Mouse (Mus musculus) right cerebral cortex, postnatal 4 days (tissue): ENCODE data around the gene Atp8a1.

Experiments
- DNase-seq: peaks from one replicate; pipeline ENCODE4 v3.0.0-alpha.2; 2022

Gene Atp8a1

DNA sequence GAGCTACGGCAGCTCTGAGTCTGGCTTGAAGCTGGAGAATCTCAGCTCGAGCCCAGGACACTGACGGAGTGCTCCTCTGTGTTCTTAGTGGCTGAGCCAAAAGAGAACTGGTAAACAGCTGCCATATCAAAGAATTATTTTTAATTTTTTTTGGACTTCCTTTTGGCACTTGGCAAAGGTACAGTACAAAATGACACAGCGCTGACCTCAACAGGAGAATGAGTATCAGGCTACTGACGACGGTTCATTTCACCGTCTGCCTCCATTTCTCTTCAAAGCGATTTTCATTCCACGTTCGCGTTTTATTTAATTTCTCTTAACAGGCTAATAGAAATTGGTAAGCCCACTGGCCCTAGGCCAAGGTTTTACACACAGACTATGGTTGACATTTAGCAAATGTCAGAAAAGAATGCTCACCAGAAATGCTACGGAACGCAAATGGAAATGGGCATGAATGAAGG is 177.8 kb downstream of the Atp8a1 start:
- no peak for DNase-seq

DNA sequence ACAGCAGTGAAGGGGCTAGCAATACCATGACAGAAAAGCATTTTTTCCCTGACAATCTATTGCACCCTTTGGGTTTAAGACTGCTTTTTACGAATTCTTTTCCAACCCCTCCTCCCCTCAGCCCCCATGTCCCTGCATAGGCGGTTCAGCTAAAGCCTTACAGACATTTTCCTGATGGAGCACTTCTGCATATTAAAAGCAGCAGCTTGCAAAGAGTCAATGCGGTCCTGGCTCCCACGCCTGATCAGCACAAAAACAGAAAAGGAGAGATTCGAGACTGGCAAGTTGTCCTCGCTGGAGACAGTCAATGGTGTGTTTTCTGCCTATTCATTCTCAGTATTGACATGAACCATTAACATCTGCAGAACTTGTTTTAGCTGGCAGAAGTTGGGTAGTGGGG is 184.5 kb downstream of the Atp8a1 start:
- DNase-seq = no peak

DNA sequence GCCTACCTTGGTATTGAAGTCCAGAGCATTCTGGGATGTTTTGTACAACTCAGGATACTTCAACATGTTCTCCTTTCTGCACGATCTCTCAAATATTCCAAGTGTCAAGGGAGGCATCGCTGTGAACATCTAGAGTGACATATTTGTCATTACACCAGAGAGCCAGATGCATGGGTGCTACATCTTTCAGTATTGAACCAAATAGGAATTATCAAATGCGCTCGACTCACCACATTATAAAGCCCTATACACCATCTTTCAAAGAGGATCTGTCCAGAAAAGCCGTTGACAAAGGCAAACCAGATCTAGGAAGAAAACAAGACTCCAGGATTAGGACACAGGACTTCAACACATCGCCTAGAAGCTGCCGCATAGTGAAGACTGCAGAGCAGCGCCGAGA is 187.4 kb downstream of the Atp8a1 start:
- no peak for DNase-seq

DNA sequence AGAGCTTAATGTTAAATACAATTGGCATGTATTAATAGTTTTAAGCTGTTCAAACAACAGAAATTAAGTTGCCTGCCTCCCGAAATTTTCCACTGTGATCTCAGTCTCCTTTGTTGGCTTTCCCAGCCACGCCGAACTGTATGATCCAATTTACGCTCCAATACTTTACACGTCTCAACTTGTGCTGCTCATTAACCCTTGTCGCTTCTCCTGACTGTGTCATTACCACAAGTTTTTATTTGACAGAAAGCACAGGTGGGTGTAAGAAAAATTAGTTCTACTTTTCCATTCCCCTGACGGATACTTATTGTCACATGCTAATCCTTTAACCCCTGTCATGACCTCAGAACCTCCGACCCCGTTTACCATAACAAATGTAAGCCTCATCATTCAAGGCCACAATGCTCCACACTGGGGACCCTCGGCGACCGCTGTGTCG is 190.4 kb downstream of the Atp8a1 start:
- DNase-seq = no peak

DNA sequence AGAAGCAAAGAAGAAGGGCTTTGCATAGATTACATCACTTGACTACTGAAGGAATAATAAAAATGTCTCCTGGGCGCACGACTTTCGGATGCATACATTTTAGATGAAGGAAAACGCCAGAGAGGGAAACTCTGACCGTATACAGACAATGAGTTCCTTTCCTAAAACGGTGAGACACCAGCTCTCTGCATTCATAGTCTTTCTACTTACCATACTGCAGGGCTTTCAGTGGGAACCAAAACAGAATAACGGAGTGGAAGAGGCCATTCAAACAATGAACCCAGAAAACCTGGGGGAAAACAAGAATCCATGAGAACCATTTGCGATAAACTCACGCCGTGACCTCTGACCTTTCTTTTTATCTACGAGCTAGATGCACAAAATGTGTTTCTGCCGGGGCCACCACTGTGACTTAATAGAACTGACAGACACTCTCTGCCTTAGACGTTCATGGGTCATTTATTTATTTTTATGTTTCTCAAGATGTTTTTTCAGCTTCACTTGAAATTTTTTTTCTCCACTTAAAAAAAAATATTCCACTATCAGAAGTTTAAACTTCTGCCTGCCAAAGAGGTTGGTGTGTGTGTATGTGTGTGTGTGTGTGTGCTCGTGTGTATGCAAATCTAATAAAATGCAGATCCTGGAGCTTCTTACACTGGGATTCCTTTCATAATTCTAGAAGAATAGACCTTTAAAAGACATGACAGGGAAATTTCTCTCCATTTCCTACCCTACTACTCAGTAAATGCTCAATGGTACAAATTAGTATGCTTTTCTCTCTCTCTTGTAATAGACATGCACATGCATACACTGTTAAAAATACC is 191.3 kb downstream of the Atp8a1 start:
- no peak for DNase-seq

DNA sequence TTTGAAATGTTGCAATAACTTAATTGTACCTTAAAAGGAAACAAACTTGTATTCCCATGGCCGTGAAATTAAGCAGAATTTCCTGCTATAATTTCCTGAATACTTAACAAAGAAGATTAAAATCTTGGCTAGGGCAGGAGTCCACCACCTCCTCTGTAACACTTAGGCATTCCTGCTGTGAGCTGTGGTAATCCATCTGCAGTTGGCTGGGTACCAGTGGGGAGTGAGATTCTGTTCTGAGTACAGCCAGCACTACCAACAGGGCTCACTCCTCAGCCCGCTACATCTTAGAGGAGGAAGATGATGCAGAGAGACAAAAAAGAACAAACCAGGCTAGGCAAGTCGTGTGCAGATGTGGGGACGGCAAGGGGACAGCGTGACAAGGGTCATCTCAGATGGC is 192.7 kb downstream of the Atp8a1 start:
- no peak for DNase-seq

DNA sequence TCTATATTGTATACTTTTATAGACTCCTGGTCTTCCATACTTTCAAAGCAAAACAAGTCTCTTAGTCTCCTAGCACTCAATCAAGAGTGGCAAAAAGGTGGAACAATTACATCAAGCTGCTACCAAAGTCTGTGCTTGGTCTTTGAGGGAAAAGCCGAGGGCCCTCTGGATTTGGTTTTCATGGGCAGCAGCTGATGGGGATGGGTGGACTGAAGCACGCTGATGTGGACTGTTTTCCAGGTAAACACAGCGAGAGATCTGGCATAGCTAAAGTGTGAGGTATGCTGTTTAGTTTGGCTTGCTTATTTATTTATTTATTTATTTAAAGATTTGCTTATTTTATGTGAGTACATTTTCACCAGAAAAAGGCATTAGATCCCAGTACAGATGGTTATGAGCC is 193.7 kb downstream of the Atp8a1 start:
- no peak for DNase-seq

DNA sequence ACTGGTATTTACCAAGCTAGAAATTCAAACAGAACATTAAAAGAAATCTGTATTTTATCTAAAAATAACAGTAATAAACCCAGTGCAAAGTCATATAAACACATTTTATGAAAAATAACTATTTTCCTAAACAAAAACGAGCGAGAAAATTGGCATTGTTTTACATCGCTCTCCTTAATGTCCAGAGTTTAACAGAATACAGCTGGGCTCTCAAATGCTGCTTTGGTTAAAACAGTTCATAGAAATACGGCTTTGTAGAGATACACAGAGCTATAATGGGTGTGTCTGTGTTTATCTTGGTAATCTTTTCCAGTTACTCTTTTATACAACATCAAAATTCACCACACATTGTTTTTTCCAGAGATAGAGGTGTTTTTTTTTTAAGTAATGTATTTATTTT is 194.8 kb downstream of the Atp8a1 start:
- no peak for DNase-seq

DNA sequence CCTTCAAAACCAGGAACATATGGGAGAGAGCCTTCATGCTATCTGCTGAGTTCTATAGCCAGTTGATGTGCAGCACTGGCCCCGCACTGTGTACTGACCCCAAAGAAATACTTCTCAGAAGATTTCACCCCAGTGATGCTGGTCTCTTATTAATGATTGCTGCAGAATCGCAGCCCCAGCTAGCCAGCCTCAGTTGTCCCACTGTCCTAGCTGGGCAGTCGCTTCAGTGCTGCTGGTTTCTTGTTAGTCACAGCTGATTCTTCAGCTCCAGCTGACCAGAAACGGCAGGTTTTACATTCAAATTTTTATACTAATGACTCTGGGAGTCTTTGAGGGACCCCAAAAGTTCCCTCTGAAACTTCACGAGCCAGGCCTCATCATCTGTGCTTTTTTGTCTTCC is 197.2 kb downstream of the Atp8a1 start:
- no peak for DNase-seq

DNA sequence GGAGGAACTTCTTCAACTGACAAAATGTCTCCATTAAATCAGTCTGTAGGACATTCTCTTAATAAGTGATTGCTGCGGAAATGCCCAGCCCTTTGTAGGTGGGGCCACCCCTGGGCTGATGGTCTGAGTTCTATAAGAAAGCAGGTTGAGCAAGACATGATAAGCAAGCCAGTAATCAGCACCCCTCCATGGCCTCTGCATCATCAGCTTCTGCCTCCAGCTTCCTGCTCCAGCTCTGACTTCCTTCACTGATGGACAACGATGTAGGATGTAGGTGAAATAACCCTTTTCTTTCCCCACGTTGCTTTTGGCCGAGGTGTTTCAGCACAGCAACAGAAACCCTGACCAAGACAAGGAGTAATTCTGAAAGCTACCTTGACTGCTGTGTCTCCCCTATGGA is 198.1 kb downstream of the Atp8a1 start:
- DNase-seq = no peak

DNA sequence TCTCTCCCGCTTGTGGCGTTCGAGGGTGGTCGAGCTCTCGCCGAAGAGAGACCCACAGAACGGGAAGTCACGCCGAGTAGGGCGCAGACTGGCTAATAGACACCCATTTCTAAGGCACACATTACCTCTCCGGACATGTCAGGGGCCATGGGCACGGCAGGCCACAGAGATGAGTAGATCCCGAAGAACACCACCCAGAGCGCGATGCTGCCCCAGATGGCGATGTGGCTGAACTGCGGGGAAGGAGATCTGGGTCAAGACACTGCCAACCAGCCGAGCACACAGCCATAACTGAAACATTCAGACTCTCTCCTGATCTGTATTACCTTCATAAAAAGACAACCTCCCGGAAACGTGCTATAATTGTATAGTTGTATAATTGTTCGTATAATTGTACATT is 199.7 kb downstream of the Atp8a1 start:
- DNase-seq = peak; percentile 18

DNA sequence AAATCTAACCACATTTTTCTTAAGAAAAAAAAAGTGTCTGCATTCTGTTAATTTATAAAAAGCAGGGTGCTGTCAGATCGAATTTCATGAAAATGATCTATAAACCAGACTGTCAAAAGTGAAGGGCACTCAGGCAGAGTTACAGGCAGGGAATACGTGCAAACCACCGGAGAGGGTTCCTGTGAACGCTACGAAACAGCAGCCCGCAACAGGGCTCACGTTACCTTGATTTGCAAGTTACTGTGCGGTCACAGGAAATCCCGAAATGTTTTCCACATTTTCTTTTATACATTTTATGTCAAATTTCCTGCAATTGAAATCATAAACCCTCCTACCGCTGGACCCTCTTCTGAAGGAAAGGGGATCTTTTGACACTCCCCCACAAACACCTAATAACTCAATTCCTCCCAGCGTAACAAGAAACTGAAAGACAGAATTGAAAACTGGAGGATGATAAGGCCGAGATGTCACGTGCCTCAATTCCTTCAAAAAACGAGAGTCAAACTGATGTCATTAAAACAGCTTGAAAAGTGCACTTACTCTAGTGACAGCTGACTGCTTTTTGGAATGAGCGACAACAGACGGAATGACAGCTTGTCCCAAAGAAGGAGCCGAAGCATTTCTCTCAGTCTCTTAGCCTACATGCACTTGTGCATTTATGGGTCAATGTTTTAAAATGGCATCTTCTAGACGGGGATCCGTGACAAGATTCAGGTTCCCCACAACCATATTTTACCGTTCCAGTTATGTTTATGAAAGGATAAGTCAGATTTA is 200.3 kb downstream of the Atp8a1 start:
- DNase-seq = no peak

DNA sequence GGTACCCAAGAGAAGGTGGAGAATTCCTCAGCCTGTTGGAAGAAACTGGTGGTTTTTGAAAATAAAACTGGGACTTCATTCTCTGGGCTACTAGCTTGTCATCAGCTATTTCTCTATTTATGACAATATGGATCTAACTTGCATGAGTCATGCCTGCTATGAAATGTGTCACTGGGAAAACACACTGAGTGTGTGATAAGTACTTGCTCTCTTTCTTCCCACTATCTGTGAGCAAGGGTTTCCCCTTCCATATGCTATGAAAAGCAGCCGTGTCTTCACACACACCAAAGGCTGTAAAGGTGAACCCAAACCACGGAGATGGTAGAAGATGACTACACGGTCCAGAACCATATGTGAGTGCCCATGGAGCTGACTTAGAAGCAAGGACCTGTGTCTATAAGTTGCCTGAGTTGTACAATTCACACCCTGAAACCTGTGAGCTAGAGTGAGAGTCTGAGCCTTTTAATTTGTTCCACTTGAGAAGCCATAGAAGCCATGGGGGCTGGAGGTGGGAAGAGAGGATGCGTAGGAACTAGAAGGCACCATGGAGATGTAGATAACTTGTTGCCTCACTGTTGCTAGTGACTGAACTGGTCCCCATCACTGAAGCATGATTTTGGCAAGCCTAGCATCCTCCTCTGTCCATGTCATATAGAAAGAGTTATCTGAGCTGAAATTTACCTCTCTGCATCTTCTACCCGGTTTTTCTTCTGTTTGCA is 203.5 kb downstream of the Atp8a1 start:
- DNase-seq = no peak

DNA sequence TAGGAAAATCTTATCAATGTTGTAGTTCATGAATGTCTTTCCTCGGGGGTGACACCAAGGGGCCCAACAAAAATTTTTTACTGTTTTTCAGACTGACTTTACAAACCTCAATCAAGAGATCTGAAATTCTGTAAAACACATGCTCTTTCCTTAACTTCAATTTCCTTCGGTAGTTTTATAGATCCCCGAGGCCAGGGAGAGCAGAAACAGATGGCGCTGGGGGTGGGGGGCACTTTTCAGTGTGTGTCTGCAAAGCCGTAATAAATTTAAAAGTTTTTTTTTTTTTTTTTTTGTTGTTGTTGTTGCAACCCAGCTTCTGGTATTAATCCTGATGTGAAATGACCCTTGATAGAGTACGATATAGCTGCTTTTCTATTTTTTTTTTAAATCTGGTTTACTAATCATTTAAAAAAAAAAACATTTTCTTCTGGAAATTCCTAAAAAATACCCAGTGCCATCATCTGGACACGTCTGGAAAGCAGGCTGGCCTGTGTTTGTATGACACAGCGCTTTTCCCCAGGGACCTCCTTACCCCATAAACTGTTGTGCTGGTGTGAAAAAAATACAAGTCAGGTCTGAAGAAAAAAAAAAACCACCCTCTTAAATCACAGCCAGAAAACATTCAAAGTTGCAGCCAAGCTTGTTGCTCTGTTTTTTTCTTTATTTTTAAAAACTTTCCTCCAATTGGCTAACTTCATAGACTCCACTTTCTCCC is 205.7 kb downstream of the Atp8a1 start:
- no peak for DNase-seq

DNA sequence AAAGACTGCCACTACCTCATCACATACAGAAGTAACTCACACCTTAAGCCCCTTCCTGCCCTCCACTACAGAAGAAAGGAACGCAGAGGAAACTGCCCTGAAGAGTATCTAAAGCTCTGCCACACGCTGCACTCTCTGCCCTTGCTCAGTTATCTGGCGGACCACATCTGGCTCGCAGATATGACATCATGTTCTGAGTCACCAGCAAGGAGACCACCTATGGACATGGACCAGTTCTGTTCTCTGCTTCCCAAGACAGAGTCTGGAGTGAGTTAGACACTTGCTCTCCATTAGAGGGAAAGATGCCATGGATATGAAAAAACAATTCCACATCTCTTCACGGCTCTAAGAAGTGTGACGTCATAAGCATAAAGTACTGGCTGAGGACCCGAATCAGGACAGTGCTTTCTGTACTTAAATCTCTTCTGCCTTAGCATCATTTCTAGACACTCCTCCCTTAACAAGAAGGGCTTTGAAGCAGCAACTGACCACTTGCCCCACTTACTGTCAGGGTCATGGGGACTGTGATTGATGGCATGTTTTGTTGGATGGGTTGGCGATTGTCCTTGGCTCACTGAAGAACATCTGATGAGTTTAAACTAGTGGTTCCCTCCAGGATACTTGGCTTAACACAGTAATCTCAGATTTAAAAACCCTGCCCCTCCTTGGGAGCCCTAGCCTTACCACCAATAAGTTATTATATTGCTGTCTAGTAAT is 206.5 kb downstream of the Atp8a1 start:
- DNase-seq = no peak

DNA sequence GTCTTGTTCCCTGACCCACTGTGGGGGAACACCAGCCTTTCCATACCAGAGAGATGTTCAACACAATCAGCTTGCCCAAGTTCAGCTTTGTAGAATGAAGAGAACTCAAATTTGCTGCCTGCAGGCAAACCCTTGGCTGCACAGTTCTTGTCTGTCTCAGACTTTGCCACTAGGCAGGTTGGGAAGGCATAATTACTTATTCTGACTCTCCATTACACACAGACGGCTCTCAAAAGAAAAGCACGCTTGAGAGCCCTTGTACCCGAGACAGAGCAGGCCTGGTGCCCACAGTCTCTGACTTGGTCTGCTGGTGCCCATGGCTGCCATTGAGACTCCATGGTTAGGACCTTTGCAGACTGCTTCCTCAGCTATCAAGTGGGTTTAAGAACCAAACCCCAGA is 212.9 kb downstream of the Atp8a1 start:
- no peak for DNase-seq

DNA sequence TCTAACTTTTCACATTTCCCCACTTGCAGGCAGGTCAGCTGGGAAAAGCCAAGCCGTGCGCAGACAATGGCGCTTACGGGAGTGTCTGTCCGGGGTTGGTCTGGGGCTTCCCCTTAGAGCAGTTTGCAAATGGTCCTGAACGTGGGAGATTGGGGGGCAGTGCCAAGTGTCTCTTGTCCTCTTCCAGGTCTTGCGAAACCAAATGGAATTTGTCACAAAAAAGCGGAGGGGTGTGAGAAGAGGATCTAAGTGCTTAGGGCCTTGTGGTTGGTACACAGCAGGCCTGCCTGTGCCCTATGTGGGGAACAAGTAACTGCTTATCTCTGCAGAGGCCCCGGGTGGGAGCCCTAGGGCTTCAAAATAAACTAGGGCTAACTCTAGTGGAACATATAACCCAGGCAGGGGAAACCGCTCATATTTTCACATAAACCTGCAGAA is 213.4 kb downstream of the Atp8a1 start:
- DNase-seq = no peak

DNA sequence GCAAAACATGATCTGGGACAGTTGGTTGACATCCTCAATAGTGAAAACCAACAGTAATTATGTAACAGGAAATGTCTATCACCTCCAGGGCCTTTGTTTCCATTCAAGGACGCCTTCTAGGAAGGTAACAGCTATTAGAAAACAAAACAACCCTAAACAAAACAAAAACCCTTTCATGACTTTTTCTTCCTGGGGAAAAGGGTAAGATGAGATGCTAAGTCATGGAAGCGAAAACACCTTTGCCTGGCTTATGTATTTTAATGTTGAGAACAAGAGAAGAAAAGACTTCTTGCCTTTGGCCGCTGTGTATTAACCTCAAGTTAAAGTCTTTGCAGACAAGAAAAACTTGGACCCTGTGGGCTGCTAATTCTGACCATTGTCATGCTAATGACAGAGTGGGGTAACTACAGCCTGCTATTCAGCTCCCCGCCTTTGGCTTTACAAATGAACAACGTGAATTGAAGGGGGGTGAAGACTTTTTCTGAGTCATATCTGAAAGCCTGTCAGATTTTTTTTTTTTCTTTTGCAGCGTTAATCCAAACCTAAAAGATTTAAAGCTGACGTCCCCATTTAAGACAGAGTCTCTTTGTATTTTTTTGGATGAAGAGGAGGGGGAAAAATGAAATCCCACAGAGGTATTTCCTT is 214.0 kb downstream of the Atp8a1 start:
- DNase-seq = no peak

DNA sequence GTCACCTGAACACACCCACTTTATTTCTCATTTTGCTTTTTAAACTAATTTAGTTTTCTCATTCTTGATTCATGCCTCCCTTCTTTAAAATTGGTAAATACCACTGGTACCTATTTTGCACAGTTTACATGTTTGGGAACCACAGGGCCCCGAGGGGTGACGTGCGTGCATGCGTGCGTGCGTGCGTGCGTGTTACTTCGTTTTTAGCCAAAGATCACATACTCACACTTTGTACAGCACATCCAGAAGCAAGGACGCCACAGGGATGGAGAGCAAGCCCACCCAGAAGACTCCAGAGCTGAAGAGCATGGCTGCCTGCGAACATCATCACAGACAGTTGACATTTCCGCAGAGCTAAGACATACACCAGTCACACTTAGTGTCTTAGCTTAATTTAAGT is 216.0 kb downstream of the Atp8a1 start:
- no peak for DNase-seq

DNA sequence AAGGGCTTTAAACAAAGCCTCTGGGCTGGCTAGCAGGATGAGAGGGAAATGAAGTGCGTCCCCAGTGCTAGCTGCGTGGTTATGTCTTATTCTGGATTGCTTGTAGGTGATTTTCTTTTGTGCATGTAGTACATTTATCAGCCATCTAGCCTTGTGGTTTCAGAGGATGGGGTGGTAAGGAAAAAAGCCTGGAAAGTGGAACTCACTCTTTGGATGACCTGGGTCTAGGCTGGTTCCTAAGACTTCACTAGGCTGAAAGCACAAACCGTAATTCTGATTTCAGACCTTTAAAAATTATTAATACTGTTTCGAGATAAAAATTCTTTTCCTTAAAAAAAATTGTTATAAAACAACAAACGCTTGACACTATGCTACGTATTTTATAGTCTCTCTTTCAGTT is 217.4 kb downstream of the Atp8a1 start:
- DNase-seq = no peak

DNA sequence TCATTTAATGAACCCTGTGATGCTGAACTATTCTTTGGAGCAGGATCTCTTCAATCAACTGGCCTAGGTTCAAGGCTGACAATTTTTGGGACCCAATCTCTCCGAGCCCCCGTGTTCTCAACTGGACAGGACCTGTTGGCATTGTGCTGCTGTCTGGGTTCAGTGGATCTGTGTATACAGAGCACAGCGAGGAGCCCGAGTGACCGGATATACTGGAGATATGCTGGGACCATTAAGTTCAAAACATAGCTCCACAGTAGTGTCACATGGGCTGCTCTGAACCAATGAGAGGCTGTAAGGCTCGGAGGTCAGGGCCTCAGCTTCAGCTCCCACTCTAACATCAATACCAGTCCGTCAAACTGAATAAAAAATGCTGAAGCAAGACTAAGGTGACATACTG is 217.8 kb downstream of the Atp8a1 start:
- DNase-seq = no peak
